9 mouse cellular contexts compared by ENCODE assay signal in genomic region chr9:83447176-83447575, GRCm38 (mm10). TPM values are rescaled to one million over a fixed set of nuclear protein-coding genes. Genes with fewer than 3 reads are reported as not detected.
A peak's percentile ranks its signal among the peaks of the same experiment; 100 is the strongest.
DNase-seq lines count a peak whose midpoint lies in the region; ATAC-seq lines count a peak whose summit lies in the region.
"Had no signal": no experiment of that assay in that cellular context is flagged by ENCODE, and none has a peak within 500 bp of the region (broad histone marks: within the 10 kb centered on the region; RNA-seq: fewer than 3 reads in every experiment).

No protein-coding gene starts in this region.

- H3K4me1 ChIP-seq in kidney, embryonic 14.5 days (ENCODE audit: control insufficient read depth, insufficient read depth, low read length): no peaks in the 10 kb centered on the region
- no peaks in the 10 kb centered on the region for H3K4me1 ChIP-seq in embryonic facial prominence, embryonic 11.5 days (ENCODE audit: control insufficient read depth, insufficient read depth, low read length)
- H3K4me1 ChIP-seq in hindbrain, embryonic 14.5 days (replicated peaks; ENCODE audit: control insufficient read depth, insufficient read depth, low read length): no peaks in the 10 kb centered on the region
- H3K4me1 ChIP-seq in midbrain, embryonic 14.5 days (ENCODE audit: control insufficient read depth, insufficient read depth, low read length): peaks cover 4% of the 10 kb centered on the region; the same call in 1 of the 2 replicates

- H3K27ac ChIP-seq in kidney, embryonic 14.5 days (ENCODE audit: low read depth, low read length): no peak overlapping the region
- no peak overlapping the region for H3K27ac ChIP-seq in embryonic facial prominence, embryonic 11.5 days (replicated peaks; ENCODE audit: low read depth, low read length)
- no peak overlapping the region for H3K27ac ChIP-seq in hindbrain, embryonic 14.5 days
- no peak overlapping the region for H3K27ac ChIP-seq in midbrain, embryonic 14.5 days (replicated peaks; ENCODE audit: low read depth, low read length)

- no peak for DNase-seq in kidney, adult 8-10 months
- no peak for DNase-seq in embryonic facial prominence, embryonic 11.5 days (ENCODE audit: low spot score)
- DNase-seq in hindbrain, embryonic 14.5 days (ENCODE audit: low spot score): no peak
- peak; percentile 38 for DNase-seq in midbrain, embryonic 14.5 days
- DNase-seq in layer of hippocampus, adult 18-20 months (ENCODE audit: low spot score in 2 of 2): no peak
- no peak for DNase-seq in left cerebral cortex, adult 8-10 months (ENCODE audit: low spot score in 2 of 2)
- DNase-seq in left cerebral cortex, postnatal 25 days (ENCODE audit: low spot score in 2 of 2): no peak

- H3K36me3 ChIP-seq in kidney, embryonic 14.5 days (ENCODE audit: control insufficient read depth, insufficient read depth, low read length): no peaks in the 10 kb centered on the region
- H3K36me3 ChIP-seq in embryonic facial prominence, embryonic 11.5 days (replicated peaks; ENCODE audit: control insufficient read depth, insufficient read depth, low read depth, low read length): no peaks in the 10 kb centered on the region
- H3K36me3 ChIP-seq in hindbrain, embryonic 14.5 days (replicated peaks; ENCODE audit: control insufficient read depth, insufficient read depth): no peaks in the 10 kb centered on the region
- no peaks in the 10 kb centered on the region for H3K36me3 ChIP-seq in midbrain, embryonic 14.5 days (ENCODE audit: control insufficient read depth, insufficient read depth, low read length)
- H3K36me3 ChIP-seq: G1E had no signal

- peak overlapping the region; percentile 38 for H3K4me2 ChIP-seq in kidney, embryonic 14.5 days (replicated peaks; ENCODE audit: low read depth, low read length)
- peak overlapping the region; percentile 0; the same call in 1 of the 2 replicates for H3K4me2 ChIP-seq in embryonic facial prominence, embryonic 11.5 days (ENCODE audit: low read depth, low read length)
- H3K4me2 ChIP-seq in hindbrain, embryonic 14.5 days (replicated peaks): peak overlapping the region; percentile 62
- peak overlapping the region; percentile 57 for H3K4me2 ChIP-seq in midbrain, embryonic 14.5 days (ENCODE audit: low read length)

- peak overlapping the region; percentile 47; the same call in 1 of the 2 replicates for H3K9ac ChIP-seq in kidney, embryonic 14.5 days (ENCODE audit: low read depth, low read length)
- no peak overlapping the region for H3K9ac ChIP-seq in embryonic facial prominence, embryonic 11.5 days (replicated peaks; ENCODE audit: low read length)
- H3K9ac ChIP-seq in hindbrain, embryonic 14.5 days: peak overlapping the region; percentile 77
- peak overlapping the region; percentile 62; the same call in 1 of the 2 replicates for H3K9ac ChIP-seq in midbrain, embryonic 14.5 days (replicated peaks; ENCODE audit: low read length)

- no peaks in the 10 kb centered on the region for H3K27me3 ChIP-seq in kidney, embryonic 14.5 days (ENCODE audit: control insufficient read depth, insufficient read depth, low read length)
- no peaks in the 10 kb centered on the region for H3K27me3 ChIP-seq in embryonic facial prominence, embryonic 11.5 days (ENCODE audit: control insufficient read depth, insufficient read depth, low read length)
- H3K27me3 ChIP-seq in hindbrain, embryonic 14.5 days (ENCODE audit: control insufficient read depth, insufficient read depth, low read length): no peaks in the 10 kb centered on the region
- H3K27me3 ChIP-seq in midbrain, embryonic 14.5 days (ENCODE audit: control insufficient read depth, insufficient read depth, low read length): no peaks in the 10 kb centered on the region

- H3K4me3 ChIP-seq in kidney, embryonic 14.5 days (ENCODE audit: low read length): peak overlapping the region; percentile 31; the same call in 1 of the 2 replicates
- H3K4me3 ChIP-seq in embryonic facial prominence, embryonic 11.5 days (ENCODE audit: low read depth, low read length): no peak overlapping the region
- H3K4me3 ChIP-seq in hindbrain, embryonic 14.5 days (replicated peaks; ENCODE audit: low read length): peak overlapping the region; percentile 37
- peak overlapping the region; percentile 39 for H3K4me3 ChIP-seq in midbrain, embryonic 14.5 days (replicated peaks; ENCODE audit: low read depth, low read length)

- 60% methylated on average over 9 of the region's 9 CpGs for WGBS in kidney, embryonic 14.5 days
- WGBS in embryonic facial prominence, embryonic 11.5 days: 64% methylated on average over 9 of the region's 9 CpGs
- WGBS in hindbrain, embryonic 14.5 days: 67% methylated on average over 9 of the region's 9 CpGs
- WGBS in midbrain, embryonic 14.5 days: 66% methylated on average over 9 of the region's 9 CpGs

- intact Hi-C loops in left cerebral cortex, postnatal 25 days (cut with DNase I): loop anchor here (5.0 kb wide), 1 partner anchor 100 kb away; the partner anchor contains the start of gene Sh3bgrl2

- no peaks in the 10 kb centered on the region for H3K9me3 ChIP-seq in kidney, embryonic 14.5 days (ENCODE audit: control insufficient read depth, low read length)
- H3K9me3 ChIP-seq in embryonic facial prominence, embryonic 11.5 days (replicated peaks; ENCODE audit: control insufficient read depth, low read length): no peaks in the 10 kb centered on the region
- H3K9me3 ChIP-seq in hindbrain, embryonic 14.5 days (ENCODE audit: control insufficient read depth, low read length): no peaks in the 10 kb centered on the region
- no peaks in the 10 kb centered on the region for H3K9me3 ChIP-seq in midbrain, embryonic 14.5 days (ENCODE audit: control insufficient read depth, low read length)
- H3K9me3 ChIP-seq: G1E had no signal

- no peak for ATAC-seq in kidney, embryonic 14.5 days (ENCODE audit: low FRiP score, low TSS enrichment)
- ATAC-seq in embryonic facial prominence, embryonic 11.5 days (replicated peaks; ENCODE audit: insufficient number of reproducible peaks, low FRiP score, low TSS enrichment, low read depth): peak; percentile 27; the same call in 1 of the 2 replicates
- no peak for ATAC-seq in hindbrain, embryonic 14.5 days (ENCODE audit: low FRiP score)
- 0 out of 2 replicates have a peak, but pooled peaks have one; percentile 36 for ATAC-seq in midbrain, embryonic 14.5 days (ENCODE audit: low FRiP score, low TSS enrichment)

RNA-seq across cellular contexts. Expression of gene Lca5, which starts 6.2 kb away (rescaled TPM):
- 23.6 and 27.0 TPM in 2 replicates for polyA plus RNA-seq in kidney, embryonic 14.5 days (2014; fragmentation: Nextera tagmentation; extraction: Ambion mirVana)
- 22.5 and 27.1 TPM in 2 replicates for polyA plus RNA-seq in embryonic facial prominence, embryonic 11.5 days (2014; fragmentation: Nextera tagmentation; extraction: Ambion mirVana)
- 18.4 and 19.6 TPM in 2 replicates for polyA plus RNA-seq in hindbrain, embryonic 14.5 days (2014; fragmentation: Nextera tagmentation; extraction: Ambion mirVana)
- 19.6 and 23.5 TPM in 2 replicates for polyA plus RNA-seq in midbrain, embryonic 14.5 days (2014; fragmentation: Nextera tagmentation; extraction: Ambion mirVana)
- total RNA-seq in layer of hippocampus, adult 18-20 months (2021): 10 to 100 TPM; 11.7 to 16.5 TPM
- total RNA-seq in left cerebral cortex, adult 8-10 months (2022): 10 to 100 TPM; 14.3 to 20.8 (median 16.9) TPM
- total RNA-seq in left cerebral cortex, postnatal 25 days (2021): 10 to 100 TPM; 11.7 to 17.1 TPM

Comparison
In these comparisons a context has a peak if more than half of its experiments do, and no peak if none do; other contexts are left out.
1. ATAC-seq: peak in embryonic facial prominence, embryonic 11.5 days (single experiment) and midbrain, embryonic 14.5 days (single experiment); none in kidney, embryonic 14.5 days (single experiment) and hindbrain, embryonic 14.5 days (single experiment).
2. H3K4me2 ChIP-seq: peak in every context shown above with its lines; median percentile 62 in hindbrain, embryonic 14.5 days; 57 in midbrain, embryonic 14.5 days; 38 in kidney, embryonic 14.5 days; 0 in embryonic facial prominence, embryonic 11.5 days.